Comparison of ENCODE assay signal across 10 mouse cellular contexts in the genomic region with DNA sequence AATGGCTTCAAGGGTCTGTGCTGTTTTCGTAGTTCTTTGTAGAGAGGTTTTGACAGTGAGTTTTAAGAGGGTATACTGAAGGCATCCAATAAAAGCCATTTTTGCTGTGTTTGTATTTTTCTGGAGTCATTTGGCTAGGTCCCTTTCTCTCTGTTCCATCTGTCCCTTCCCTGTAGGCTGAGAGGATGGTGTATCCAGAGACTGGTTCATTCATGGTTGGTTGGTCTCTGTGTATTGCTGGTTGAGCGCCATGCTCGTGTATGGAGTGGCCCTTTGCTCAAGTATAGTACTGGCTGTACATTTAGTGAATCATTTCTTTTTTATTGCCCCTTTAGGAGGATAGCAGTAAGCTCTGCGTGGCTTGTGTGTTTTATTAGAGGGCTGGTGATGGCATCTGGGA. TPM values are rescaled to one million over a fixed set of nuclear protein-coding genes. Genes with fewer than 3 reads are reported as not detected.
DNase-seq lines count a peak whose midpoint lies in the region; ATAC-seq and TF ChIP-seq lines count a peak whose summit lies in the region.
"Had no signal": no experiment of that assay in that cellular context is flagged by ENCODE, and none has a peak within 500 bp of the region (broad histone marks: within the 10 kb centered on the region; RNA-seq: fewer than 3 reads in every experiment).

No protein-coding gene starts in this region.

- peaks cover 31% of the 10 kb centered on the region for H3K4me1 ChIP-seq in liver, adult 2 months (ENCODE audit: control insufficient read depth, insufficient read depth, low read length)
- H3K4me1 ChIP-seq in liver, embryonic 11.5 days (replicated peaks; ENCODE audit: control insufficient read depth, insufficient read depth, low read length), result peaks cover 30% of the 10 kb centered on the region
- H3K4me1 ChIP-seq in embryonic fibroblast, embryonic 13.5 days (ENCODE audit: control insufficient read depth, insufficient read depth, low read length), result peaks cover 19% of the 10 kb centered on the region
- peaks cover 57% of the 10 kb centered on the region for H3K4me1 ChIP-seq in heart, embryonic 16.5 days (ENCODE audit: control insufficient read depth, insufficient read depth, low read length)
- H3K4me1 ChIP-seq in midbrain, embryonic 15.5 days, result peaks cover 17% of the 10 kb centered on the region

- no peak for ATAC-seq in liver, embryonic 11.5 days (replicated peaks; ENCODE audit: low FRiP score)
- no peak for ATAC-seq in heart, embryonic 16.5 days (replicated peaks; ENCODE audit: extremely low read depth, insufficient read depth, low FRiP score)
- no peak for ATAC-seq in midbrain, embryonic 15.5 days (replicated peaks)

- DNase-seq in liver, adult 2 months (ENCODE audit: extremely low read depth, low read depth, low spot score), result no peak
- DNase-seq in liver, embryonic 11.5 days (ENCODE audit: low spot score), result no peak
- DNase-seq in cerebellum, adult 11 months, result no peak
- no peak for DNase-seq in right cerebral cortex, postnatal 25 days
- DNase-seq: adrenal gland, postnatal 25 days; cerebellum, postnatal 25 days; lung, adult 18-20 months had no signal

- no peak overlapping the region for H3K4me3 ChIP-seq in liver, adult 2 months (ENCODE audit: insufficient read depth, low read depth, low read length)
- no peak overlapping the region for H3K4me3 ChIP-seq in liver, embryonic 11.5 days (ENCODE audit: low read depth, low read length)
- no peak overlapping the region for H3K4me3 ChIP-seq in embryonic fibroblast, embryonic 13.5 days (ENCODE audit: insufficient read depth, low read length)
- H3K4me3 ChIP-seq in heart, embryonic 16.5 days (ENCODE audit: low read length), result no peak overlapping the region
- no peak overlapping the region for H3K4me3 ChIP-seq in midbrain, embryonic 15.5 days

- H3K79me2 ChIP-seq in liver, adult 2 months (ENCODE audit: control insufficient read depth, insufficient read depth, low read length), result peaks cover 46% of the 10 kb centered on the region

- H3K9me3 ChIP-seq in liver, embryonic 11.5 days (ENCODE audit: control insufficient read depth, low read length), result no peaks in the 10 kb centered on the region
- H3K9me3 ChIP-seq in heart, embryonic 16.5 days (replicated peaks; ENCODE audit: control insufficient read depth, low read length), result no peaks in the 10 kb centered on the region
- no peaks in the 10 kb centered on the region for H3K9me3 ChIP-seq in midbrain, embryonic 15.5 days

- WGBS in liver, adult 2 months, result 80% methylated on average over 4 of the region's 4 CpGs
- 82% methylated on average over 4 of the region's 4 CpGs for WGBS in liver, embryonic 11.5 days
- 83% methylated on average over 4 of the region's 4 CpGs for WGBS in heart, embryonic 16.5 days
- 51% methylated on average over 4 of the region's 4 CpGs for WGBS in midbrain, embryonic 15.5 days

- H3K9ac ChIP-seq in liver, adult 2 months (ENCODE audit: low read depth, low read length), result no peak overlapping the region
- no peak overlapping the region for H3K9ac ChIP-seq in liver, embryonic 11.5 days (ENCODE audit: low read depth, low read length)
- H3K9ac ChIP-seq in heart, embryonic 16.5 days (ENCODE audit: low read length), result no peak overlapping the region
- no peak overlapping the region for H3K9ac ChIP-seq in midbrain, embryonic 15.5 days

- peak overlapping the region; percentile 97 for H3K27ac ChIP-seq in liver, adult 2 months (replicated peaks; ENCODE audit: insufficient read depth, low read depth, low read length)
- H3K27ac ChIP-seq in liver, embryonic 11.5 days (ENCODE audit: low read depth, low read length), result no peak overlapping the region
- peak overlapping the region; percentile 86 for H3K27ac ChIP-seq in embryonic fibroblast, embryonic 13.5 days (ENCODE audit: insufficient read depth, low read length)
- H3K27ac ChIP-seq in heart, embryonic 16.5 days (ENCODE audit: low read length), result peak overlapping the region; percentile 82
- H3K27ac ChIP-seq in midbrain, embryonic 15.5 days, result peak overlapping the region; percentile 48

- no peak for TF ChIP-seq POLR2A in liver, adult 2 months (IDR thresholded peaks at IDR 0.05; ENCODE audit: extremely low read depth, insufficient read depth, low read length)
- TF ChIP-seq POLR2A in embryonic fibroblast, embryonic 13.5 days (IDR thresholded peaks at IDR 0.05; ENCODE audit: low read depth, low read length), result no peak

- H3K27me3 ChIP-seq in liver, adult 2 months (ENCODE audit: control insufficient read depth, insufficient read depth, low read length), result no peaks in the 10 kb centered on the region
- H3K27me3 ChIP-seq in liver, embryonic 11.5 days (replicated peaks; ENCODE audit: control insufficient read depth, insufficient read depth, low read length), result no peaks in the 10 kb centered on the region
- H3K27me3 ChIP-seq in heart, embryonic 16.5 days (ENCODE audit: control insufficient read depth, insufficient read depth, low read length), result no peaks in the 10 kb centered on the region
- no peaks in the 10 kb centered on the region for H3K27me3 ChIP-seq in midbrain, embryonic 15.5 days (replicated peaks)

- no peak for TF ChIP-seq CTCF in liver, adult 2 months (IDR thresholded peaks at IDR 0.05; ENCODE audit: low read depth, low read length)
- TF ChIP-seq CTCF in embryonic fibroblast, embryonic 13.5 days (IDR thresholded peaks at IDR 0.05; ENCODE audit: borderline replicate concordance, insufficient read depth, low read length), result no peak

- no peaks in the 10 kb centered on the region for H3K36me3 ChIP-seq in liver, adult 2 months (ENCODE audit: control insufficient read depth, insufficient read depth, low read length)
- H3K36me3 ChIP-seq in liver, embryonic 11.5 days (ENCODE audit: control insufficient read depth, insufficient read depth, low read length), result no peaks in the 10 kb centered on the region
- no peaks in the 10 kb centered on the region for H3K36me3 ChIP-seq in heart, embryonic 16.5 days (ENCODE audit: control insufficient read depth, insufficient read depth)
- H3K36me3 ChIP-seq in midbrain, embryonic 15.5 days (replicated peaks), result no peaks in the 10 kb centered on the region

- no peak overlapping the region for H3K4me2 ChIP-seq in liver, embryonic 11.5 days
- no peak overlapping the region for H3K4me2 ChIP-seq in heart, embryonic 16.5 days (ENCODE audit: low read depth, low read length)
- H3K4me2 ChIP-seq in midbrain, embryonic 15.5 days, result no peak overlapping the region

RNA-seq across cellular contexts. Expression of a gene that starts 30.3 kb away (rescaled TPM):
- total RNA-seq in liver, adult 2 months (2014; rRNA removed), result 16.0 and 27.0 TPM in 2 replicates
- polyA plus RNA-seq in liver, adult 2 months (2012; rRNA removed), result 12.1 and 12.5 TPM in 2 replicates
- polyA plus RNA-seq in liver, embryonic 11.5 days (2014; fragmentation: Nextera tagmentation; extraction: Ambion mirVana), result 17.2 and 18.4 TPM in 2 replicates
- 45.2 and 49.4 TPM in 2 replicates for polyA plus RNA-seq in embryonic fibroblast, embryonic 13.5 days (2011; ENCODE audit: insufficient read length, low read depth, missing spikeins)
- 10.5 and 13.6 TPM in 2 replicates for polyA plus RNA-seq in heart, embryonic 16.5 days (2015; fragmentation: Nextera tagmentation; extraction: Ambion mirVana)
- 9.0 and 10.4 TPM in 2 replicates for polyA plus RNA-seq in midbrain, embryonic 15.5 days (2015; fragmentation: Nextera tagmentation; extraction: Ambion mirVana)
